Mouse (Mus musculus) adipocyte (in vitro differentiated cells): ENCODE results near the gene Syf2.

Experiments used
- DNase-seq: peaks from one replicate; pipeline ENCODE4 v3.0.0-alpha.2; 2016; ENCODE audit warnings: low spot score

Gene Syf2

DNA sequence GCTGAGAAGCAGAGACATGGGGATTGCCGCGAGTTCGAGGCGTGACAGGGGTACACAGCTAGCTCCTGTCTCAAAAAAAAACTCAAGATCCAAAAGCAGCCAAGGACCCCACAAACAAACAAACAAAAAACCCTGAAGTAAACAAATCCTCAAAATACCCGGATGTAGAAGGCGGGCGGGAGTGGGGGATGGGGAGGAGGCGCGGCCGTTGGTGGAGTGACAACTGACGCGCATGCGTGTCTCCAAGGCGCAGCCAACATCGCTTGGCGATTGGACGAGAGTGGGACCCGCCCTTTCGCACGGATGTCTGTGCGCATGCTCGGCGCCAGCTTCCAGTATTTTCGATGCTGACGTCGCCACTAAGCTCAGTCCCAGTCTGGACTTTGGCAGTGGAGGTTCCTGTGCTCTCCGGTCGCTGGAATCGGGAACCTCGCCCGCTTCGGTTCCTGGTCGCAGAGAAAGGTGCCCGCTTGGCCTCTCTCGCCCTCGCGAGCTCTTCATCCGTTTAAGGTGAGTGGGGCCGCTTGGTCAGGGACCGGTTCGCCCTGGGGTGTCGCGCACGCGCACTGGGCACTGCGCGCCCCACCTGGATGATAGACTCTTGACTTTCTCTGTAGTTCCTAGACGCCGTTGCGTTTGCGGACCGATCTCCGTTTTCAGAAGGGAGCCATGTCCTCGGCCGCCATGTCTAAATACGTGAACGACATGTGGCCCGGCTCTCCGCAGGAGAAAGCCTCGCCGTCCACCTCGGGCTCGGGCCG lies 7.3 kb upstream of the Syf2 start, which contains the start of gene Rsrp1:
TSS of gene Rsrp1 (plus strand) at position 335 of the 761 bp plus-strand sequence.
- peak; percentile 98 for DNase-seq

DNA sequence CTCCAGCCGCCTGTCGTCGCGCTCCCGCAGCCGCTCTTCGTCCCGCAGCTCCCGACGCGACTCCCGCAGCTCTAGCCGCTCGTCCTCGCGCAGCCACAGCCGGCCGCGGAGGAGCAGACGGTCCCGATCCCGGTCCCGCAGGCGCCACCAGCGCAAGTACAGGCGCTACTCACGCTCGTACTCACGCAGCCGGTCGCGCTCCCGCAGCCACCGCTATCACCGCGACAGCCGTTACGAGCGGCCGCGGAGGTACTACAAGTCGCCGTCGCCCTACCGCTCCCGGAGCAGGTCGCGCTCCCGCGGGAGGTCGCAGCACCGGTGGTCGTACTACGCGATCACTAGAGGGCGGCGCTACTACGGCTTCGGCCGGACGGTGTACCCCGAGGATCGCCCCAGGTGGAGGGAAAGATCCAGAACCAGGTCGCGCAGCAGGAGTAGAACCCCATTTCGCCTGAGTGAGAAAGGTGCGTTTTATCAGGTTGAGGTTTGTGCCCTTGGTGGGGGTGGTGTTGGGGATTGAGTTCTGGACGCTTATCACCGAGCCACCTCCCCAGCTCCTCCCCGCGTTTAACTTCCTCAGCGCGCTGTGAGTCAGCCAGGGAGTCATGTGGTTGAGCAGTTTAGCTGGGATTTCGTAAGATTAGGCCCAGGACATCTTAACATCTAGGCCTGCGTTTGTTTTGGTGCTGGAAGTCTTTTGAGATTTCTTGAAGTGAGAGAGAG lies 6.5 kb upstream of the Syf2 start:
- DNase-seq, result peak; percentile 90

DNA sequence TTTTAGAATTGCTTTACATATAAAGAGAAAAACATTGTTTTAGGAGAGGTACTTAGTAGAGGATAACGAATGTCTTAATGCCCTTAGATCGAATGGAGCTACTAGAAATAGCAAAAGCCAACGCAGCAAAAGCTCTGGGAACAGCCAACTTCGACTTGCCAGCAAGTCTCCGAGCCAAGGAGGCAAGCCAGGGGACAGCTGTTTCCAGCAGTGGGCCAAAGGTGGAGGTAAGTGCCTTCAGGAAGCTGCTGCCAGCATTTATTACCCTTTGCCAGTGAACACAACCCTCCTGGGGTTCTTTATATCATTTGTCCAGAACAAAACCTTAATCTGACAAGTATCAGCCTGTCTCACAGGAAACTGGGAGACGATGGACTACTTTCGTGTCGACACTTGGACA lies 5.5 kb upstream of the Syf2 start:
- DNase-seq, result peak; percentile 82

DNA sequence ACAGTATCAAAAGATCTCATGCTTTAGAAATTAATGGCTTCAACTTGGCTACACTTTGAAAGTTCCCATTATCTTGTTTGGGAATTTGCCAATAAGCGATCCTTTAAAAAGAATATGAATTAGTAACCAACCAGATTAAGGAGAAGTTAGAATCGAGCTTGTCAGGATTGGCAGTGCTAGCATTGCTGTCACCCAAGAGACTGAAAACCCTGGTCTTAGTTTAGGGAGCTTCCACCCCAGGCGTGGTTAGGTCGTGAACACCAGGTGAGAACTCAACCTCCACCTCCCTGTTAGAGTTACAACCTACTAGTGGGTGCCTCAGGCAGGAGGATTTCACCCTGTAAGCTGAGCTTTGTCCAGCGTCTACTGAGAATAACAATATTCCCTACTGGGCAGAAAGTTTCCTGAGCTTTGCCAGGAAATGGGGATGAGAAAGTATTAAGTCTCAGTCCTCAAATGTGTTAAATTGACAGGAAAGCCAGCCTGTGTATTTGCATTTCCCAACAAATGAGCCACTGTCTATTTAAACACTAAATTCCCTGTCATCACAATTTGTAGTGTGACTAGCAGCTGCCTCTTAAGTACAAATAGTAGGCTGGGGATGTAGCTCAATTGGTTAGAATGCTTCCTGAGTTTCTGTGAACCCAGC lies 2.8 kb upstream of the Syf2 start:
- peak; percentile 51 for DNase-seq

DNA sequence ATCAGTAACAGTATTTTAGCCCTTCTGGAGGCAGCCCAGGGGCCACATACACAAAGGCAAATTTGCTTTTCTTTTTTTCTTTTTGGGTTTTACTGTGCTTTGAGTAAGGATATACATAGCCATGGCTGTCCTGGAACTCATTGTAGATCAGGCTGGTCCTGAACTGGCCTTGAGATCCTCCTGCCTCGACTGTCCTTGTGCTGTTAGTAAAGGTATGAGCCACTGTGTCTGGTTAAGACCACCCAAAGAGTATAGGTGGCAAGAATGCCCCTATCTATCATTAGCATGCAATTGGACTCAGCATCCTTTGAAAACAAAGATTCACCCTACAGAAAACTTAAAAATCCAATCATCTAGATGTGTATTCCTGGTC lies 2.2 kb upstream of the Syf2 start:
- no peak for DNase-seq

DNA sequence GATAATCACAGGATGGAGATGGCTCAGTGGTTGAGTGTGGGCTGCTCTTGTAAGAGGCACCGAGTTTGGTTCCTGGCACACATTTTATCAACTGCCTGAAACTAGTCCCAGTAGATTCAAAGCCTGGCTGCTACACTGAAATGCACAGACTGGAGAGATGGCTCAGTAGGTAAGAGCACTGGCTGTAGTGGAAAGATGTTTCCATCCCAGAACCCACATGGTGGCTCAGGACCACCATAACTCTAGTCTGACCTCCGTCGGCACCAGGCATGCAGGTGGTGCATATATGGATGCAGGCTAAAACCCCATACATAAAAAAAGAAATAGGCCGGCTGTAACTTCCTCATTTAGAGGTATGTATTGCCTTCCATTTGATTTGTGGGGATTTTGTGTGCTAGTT lies 1.2 kb upstream of the Syf2 start:
- peak; percentile 49 for DNase-seq

DNA sequence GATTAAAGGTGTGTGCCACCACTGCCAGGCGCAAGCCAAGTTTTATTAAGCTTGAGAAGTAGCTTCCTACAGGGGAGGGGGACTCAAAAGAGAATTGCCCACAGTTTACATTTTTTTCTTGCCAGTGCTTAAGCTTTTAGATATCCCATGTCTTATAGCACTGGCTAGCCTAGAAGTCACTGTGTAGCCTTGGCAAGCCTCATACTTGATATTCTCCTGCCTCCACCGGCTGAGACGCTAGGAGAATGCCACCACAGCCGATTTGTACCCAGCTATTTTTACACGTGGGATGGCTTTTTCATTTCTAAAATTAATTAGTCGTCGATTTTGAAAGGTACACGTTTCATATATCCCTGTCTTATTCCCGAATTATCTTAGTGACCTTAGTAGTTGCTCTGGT lies 508 bp upstream of the Syf2 start:
- DNase-seq, result no peak

DNA sequence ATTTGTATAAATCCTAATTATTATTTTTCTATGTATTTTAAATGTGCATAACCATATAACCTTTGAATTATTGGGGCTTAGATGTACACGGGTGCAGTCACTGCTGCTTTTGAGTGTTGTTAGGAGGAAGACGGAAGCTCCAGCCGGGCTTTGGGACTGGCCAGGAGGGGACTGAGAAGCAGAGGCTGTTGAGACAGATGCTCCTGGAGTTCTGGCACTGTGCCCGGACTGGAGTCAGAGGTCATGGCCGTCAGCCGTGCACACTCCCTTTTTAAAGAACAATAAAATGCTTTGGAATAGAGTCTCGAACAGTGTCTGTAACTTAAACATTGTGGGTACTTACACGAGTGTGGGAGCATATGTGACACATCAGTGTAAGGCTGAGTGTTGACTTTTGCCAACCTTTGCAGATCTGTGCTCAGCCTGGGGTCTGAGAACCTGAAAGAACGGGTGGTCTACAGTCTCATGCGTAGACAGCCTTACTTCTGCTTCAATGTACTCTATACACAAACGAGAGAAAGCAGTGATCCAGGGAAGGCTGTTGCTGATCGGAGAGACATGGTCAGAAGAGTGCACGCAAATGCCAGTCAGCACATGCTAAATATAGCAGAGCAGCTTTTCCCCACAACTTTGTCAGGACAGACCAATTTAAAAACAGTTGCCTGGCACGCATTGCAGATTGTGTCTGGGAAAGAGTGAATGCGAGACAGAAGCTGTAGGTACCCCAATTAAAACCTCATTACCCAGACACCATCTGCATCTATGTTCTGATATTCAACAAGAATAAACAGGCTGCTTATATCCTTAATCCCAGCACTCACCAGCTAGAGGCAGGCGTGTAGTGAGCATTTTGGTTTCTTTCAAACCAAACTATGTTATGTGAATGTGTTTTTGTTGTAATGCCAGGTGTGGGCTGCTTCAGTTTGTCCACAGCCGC lies 6.8 kb downstream of the Syf2 start:
- peak; percentile 79 for DNase-seq

DNA sequence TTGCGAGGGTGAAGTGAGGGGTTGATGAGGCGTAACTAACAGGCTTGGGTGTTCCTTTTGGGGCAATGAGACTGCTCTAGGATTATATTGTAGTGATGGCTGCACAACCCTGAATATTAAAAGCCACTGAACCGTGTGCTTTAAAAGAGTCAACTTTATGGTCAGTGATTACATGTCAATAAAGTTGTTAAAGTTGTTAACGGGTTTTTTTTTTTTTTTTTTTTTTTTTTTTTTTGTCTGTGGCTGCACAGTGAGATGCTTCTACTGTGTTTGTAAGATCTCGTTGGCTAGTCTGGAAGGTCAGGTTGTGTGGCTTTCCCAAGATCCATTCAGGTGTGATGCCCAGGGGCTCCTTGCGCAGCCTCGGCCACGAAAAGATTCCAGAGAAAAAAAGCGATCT lies 9.2 kb downstream of the Syf2 start:
- no peak for DNase-seq

DNA sequence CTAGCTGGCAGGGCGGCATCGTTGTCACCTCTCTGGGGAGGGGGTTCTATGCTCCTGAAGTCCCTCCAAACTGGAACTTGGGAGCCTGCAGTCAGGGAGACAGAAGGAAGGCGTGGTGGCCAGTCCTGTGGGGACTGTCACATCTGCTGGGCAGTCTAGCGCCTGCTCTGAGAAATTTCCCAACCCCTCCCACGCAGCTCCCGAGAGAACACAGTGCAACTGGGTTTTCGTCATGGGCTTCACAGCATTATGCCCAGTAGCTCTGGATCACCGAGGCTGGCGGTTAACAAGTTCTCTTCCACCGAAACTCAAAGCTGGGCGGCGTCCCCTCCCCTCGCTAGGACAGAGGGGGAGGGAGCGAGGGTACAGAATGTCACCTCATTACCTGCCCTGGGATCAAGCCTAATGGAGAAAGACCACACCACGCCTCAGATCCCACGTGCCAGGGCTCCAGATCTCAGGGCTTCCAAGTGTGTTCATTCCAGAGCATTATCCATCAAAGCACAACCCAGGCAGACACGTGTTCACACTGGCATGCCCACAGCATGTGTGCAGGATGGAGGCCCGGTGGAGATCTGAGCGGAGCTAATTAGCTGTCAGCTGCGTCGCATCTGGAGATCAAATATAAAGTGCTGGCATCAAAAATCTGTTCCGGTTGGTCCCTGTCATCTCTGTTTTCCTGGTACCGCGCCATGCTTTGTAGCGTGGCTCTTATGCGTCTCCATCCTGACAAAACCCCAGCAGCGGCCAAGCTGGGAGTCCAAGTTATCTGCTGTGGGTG lies 13.2 kb downstream of the Syf2 start:
- no peak for DNase-seq

DNA sequence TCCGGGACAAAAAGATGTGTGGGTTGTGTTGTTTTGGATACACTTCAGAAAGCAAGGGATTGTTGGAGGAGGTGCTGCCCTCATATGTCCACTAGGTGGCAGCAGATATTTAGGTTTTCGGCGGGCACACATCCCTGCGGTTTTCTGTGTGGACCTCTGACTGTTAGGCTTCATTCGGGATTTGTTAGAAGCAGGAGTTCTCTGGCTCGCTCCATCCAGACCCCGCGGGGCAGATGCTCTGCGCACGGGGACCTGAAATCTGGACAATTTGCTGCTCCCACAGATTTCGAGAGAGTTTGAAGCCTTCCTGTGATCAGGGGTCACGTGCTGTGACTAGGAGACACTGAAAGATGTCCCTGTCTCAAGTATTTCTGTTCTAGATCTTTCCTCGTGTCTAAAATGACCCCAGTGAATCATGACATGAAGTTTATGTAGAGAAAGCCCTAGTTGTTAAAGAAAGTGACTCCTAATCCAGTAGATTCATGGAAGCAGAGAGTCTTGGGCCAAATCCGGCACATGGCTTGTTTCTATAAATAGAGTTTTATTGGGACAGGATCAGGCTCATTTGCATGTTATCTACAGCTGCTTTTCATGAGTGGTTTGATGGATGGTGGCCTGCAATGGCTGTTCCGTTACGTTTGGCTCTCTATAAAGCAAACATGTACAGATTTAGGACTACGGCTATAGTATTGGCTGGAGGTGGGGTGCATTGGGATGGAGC lies 15.5 kb downstream of the Syf2 start:
- DNase-seq, result peak; percentile 80

DNA sequence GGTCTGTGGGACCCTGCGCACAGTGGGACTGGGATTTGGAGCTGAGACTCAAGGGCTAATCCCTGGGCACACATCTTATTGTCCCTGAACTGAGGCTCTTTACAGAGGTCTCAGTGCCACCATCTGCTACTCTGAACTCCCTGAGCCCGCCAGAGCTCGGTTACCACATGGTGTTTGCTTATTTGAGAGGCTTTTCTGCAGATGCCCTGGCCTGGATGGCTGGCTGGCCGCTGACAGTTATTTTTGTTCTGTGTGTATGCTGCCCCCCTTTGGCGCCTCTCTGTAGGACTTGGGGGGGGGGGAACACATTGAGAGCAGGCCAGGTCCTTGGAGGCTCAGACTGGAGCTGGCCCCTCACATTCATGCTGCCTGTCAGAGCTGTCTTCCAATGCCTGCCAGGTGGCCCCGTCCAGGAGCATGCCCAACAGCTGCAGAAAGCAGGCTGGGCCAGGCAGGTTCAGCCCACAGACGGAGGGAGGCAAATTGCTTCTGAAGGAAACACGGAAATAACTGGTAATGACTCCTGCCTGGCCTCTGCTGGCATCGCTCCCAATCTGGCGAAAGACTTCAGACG lies 19.9 kb downstream of the Syf2 start:
- DNase-seq, result peak; percentile 80

DNA sequence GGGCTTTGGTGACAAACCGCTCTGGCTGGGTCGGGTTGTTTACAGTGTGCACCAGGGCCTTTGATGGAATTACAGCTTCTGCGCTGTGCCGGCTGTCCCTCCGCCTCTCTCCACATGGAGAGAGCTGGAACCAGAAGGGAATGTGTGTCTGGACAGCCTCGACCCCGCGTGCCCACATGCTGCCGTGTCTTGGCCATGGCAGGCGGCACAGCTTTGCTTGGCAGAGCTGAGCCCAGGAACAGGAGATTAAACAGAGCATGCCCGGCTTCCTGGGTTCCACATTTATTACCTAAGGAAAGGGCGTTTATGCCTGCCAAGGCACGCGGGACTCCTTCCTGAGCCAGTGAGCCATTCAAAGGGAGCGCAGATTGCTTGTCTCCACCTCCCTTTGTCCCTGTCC lies 23.8 kb downstream of the Syf2 start:
- DNase-seq, result no peak

DNA sequence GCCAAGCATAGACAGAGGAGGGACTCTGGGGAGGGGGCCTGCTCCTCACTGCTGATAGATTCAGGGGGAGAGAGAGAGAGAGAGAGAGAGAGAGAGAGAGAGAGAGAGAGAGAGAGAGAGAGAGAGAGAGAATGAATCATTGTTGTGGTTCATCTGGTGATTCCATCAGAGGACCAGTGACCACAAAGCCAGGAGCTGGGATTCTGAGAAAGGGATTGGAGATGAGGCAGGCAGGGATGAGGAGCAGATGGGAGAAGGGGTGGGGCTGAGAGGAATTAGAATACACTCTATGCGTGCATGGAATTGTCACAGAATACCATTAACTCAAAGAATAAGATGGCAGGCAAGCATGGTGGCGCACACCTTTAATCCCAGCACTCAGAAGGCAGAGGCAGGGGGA lies 24.5 kb downstream of the Syf2 start:
- DNase-seq, result no peak

DNA sequence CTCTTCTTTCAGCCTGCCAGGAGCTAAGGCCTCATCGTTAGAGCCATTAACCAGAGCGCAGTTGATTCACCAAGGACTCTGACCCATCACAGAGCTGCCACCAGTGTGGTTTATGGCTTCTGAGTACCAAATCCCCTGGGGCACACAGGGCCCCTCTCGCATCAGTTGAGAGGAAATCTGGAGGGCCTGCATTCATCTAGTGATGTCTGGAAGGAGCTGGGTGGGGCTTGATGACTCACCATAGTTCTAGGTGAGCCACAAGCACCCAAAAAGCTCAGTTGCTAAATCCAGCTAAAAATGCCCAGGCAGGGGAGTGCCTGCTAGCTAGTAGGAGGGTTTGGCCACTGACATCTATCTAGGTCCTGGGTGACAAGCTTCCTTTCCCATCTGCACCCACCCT lies 25.1 kb downstream of the Syf2 start:
- DNase-seq, result no peak

DNA sequence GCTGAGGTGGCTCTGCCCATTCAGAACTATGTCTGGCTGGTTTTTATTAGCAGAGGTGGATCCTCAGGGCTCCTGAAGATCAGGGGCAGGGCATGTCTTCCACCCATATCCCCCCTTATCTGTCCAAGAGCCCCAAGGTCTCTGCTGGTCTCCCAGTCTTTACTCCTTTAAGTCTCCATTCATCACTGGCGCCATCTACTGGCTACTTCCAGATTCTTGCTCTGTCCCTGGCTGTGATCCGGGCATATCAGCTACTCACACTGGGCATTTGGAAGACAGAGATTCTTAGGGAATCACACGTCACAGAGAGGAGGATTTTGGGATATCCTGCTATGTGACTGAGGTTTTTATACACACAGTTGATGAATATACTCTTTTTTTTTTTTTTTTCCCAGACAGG lies 25.6 kb downstream of the Syf2 start:
- DNase-seq, result peak; percentile 74

DNA sequence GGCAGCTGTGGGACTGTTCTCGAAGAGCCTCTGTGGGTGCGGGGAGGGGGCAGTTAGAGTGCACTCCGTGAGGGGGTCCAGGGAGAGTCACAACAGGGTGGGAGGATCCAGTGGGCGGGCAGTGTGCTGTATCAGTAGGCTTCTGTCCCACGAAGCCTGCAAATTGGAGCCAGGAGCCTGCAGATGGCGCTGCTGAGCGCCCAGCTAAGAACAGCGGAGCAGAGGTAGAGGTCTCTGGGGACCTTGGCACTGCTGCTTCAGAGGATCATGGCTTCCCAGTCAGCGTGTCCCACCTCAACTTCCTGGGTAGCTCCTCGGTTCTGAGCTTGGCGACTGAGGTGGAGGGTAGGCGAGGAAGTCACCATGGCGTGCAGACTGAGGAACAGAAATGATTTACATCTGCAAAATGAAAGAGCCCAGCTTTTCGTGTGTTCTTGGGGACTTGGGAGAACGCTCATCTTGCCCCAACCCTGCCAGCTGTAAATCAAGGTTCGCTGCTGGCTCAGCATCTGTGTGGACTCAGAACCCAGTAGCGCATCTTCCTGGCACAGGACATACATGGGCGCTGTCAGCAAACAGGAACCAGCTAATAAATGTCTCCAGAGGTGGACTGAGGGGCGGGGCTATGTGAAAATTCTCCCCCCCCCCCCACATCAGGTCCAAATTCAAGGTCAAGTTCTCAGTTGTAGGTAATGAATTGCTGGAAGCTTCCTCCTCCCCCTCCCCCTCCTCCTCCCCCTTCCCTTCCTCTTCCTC lies 32.5 kb downstream of the Syf2 start:
- no peak for DNase-seq

DNA sequence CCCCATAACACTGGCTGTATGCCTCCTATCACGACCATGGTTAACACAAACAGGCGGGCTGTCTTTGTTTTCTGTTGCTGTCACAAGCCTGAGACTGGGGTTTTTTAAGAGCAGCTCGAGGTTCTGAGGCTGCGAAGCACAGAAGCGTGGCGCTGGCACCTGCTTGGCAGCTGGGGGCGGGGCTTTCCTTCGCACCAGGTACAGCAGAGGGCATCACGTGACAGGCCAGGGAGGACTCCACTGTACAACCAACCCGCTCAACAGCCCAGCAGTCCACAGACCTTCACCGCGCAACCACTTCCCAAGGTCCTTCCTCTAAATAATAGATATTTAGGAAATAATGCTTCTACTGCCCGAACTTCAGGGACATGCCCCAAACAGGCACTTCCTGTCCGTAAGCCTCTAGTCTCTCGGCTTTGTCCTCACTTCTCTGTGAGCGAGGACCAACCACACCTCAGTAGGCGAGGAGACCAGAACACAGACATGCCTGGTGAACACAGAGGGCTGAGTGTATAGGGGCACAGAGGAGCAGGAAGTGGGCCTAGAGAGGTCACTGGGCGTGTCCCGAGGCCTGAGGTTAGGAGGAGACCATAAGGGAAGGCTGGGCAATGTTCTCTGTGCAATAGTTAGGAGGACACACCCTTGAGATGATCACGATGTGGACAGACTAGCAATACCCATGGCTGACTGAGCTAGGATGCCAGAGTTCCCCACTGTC lies 37.3 kb downstream of the Syf2 start:
- DNase-seq, result no peak

DNA sequence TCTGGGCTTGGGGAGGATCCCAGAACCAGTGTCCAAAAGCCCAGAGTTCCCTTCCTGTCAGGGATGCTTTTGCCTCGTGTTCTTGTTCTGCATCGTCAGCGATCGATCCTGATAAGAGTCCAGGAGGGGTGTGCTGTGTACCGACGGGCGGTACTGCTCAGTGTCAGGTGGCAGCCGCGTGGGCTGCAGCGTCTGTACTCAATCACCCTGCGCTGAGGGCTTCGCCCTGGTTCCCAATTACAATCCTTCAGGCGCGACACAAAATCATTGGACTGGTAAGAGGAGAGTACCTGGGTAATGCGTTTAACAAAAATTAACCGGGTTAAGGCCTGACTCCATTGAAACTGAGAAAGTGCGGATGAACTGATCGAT lies 37.9 kb downstream of the Syf2 start:
- DNase-seq, result no peak
